Mouse (Mus musculus) spleen, adult 2 months (tissue): Measurements from ENCODE around the gene Kansl2. TPM values are rescaled to one million over a fixed set of nuclear protein-coding genes. Genes with fewer than 3 reads are reported as not detected.

ENCODE experiments used
- DNase-seq, 2 experiments: peaks; one replicate each; pipeline versions ENCODE4 v3.0.0 to v3.0.0-alpha.2; 2012 to 2021; ENCODE audit warnings: low spot score in 2 of 2, low read depth in 1 of 2
- H3K27ac ChIP-seq: fragments of 200-500 bp; 2 replicates; pipeline ENCODE4 v1.5.1; 2012; ENCODE audit warnings: low read length, inconsistent platforms; ENCODE audit not compliant: insufficient read depth
- H3K27me3 ChIP-seq: fragments of 200-500 bp; 2 replicates; pipeline ENCODE4 v1.6.1; 2012; ENCODE audit warnings: mild to moderate bottlenecking, moderate library complexity, low read length, inconsistent platforms; ENCODE audit not compliant: control insufficient read depth, insufficient read depth
- H3K36me3 ChIP-seq: fragments of 200-500 bp; 2 replicates; pipeline ENCODE4 v1.6.1; 2012; ENCODE audit warnings: mild to moderate bottlenecking, low read length, inconsistent platforms; ENCODE audit not compliant: control insufficient read depth, insufficient read depth
- H3K4me1 ChIP-seq: fragments of 200-500 bp; 2 replicates; pipeline ENCODE4 v1.6.1; 2011; ENCODE audit warnings: inconsistent platforms; ENCODE audit not compliant: control insufficient read depth, insufficient read depth, insufficient read length
- H3K4me3 ChIP-seq: fragments of 200-500 bp; 2 replicates; pipeline ENCODE4 v1.5.1; 2011; ENCODE audit warnings: mild to moderate bottlenecking, inconsistent platforms; ENCODE audit not compliant: insufficient read depth, insufficient read length; ENCODE audit errors: extremely low read depth
- CTCF ChIP-seq: fragments of 200-500 bp; IDR thresholded peaks from 2 replicates; pipeline ENCODE4 v1.5.1; 2011; ENCODE audit warnings: mild to moderate bottlenecking, inconsistent platforms; ENCODE audit not compliant: insufficient read depth, insufficient read length, insufficient replicate concordance; ENCODE audit errors: extremely low read depth
- POLR2A ChIP-seq: fragments of 200-500 bp; IDR thresholded peaks from 2 replicates; pipeline ENCODE4 v1.6.1; 2011; ENCODE audit warnings: low read depth, low read length, inconsistent platforms
- WGBS: fragments of 180-500 bp; shearing (Covaris S2); methylation state at CpG from one replicate; pipeline ENCODE4 v1.1.7; 2018; 5-methylcytosine and 5-hydroxymethylcytosine counted together
- polyA plus RNA-seq: library from polyadenylated mRNA; depleted of rRNA; stranded (reverse); fragments of >200 nt; gene quantifications from 2 replicates; pipeline ENCODE4 v1.2.3, GENCODE M21; 2012

The Kansl2 gene
- polyA plus RNA-seq, 1 experiment = 28.9 TPM

- DNase-seq = peak; percentile 60 to 71
- no peaks in the 10 kb centered on the region for H3K27me3 ChIP-seq
- TF ChIP-seq POLR2A = peak; percentile 40; the same call in 1 of the 2 replicates
- TF ChIP-seq CTCF = no peak
- WGBS = 19% methylated on average over 13 of the region's 13 CpGs
- no peak overlapping the region; the same call in 1 of the 2 replicates for H3K4me3 ChIP-seq
- H3K36me3 ChIP-seq = no peaks in the 10 kb centered on the region
- H3K27ac ChIP-seq = peak overlapping the region; percentile 92
- H3K4me1 ChIP-seq = peaks cover 24% of the 10 kb centered on the region; the same call in 1 of the 2 replicates
Observed at GRCm38 (mm10) chr15:98511386-98511928, 22.6 kb downstream of the Kansl2 start.

- WGBS = 20% methylated on average over 25 of the region's 25 CpGs
- Histone ChIP-seq H3K4me3 (peak overlapping the region; percentile 57), H3K27me3 (no peaks in the 10 kb centered on the region), H3K36me3 (no peaks in the 10 kb centered on the region), H3K4me1 (peaks cover 24% of the 10 kb centered on the region; the same call in 1 of the 2 replicates), H3K27ac (peak overlapping the region; percentile 58)
- peak; percentile 74 to 78 for DNase-seq
- TF ChIP-seq CTCF (peak; percentile 93), POLR2A (no peak)
Observed at GRCm38 (mm10) chr15:98510438-98511385, 23.4 kb downstream of the Kansl2 start.

GRCm38 (mm10) chr15:98509387-98509786 lies 24.7 kb downstream of the Kansl2 start:
- peaks cover 22% of the 10 kb centered on the region; the same call in 1 of the 2 replicates for H3K4me1 ChIP-seq
- H3K4me3 ChIP-seq = no peak overlapping the region
- TF ChIP-seq CTCF (no peak), POLR2A (no peak)
- no peaks in the 10 kb centered on the region for H3K36me3 ChIP-seq
- 50% methylated on average over 2 of the region's 2 CpGs for WGBS
- no peaks in the 10 kb centered on the region for H3K27me3 ChIP-seq
- DNase-seq = no peak
- H3K27ac ChIP-seq = no peak overlapping the region

- no peaks in the 10 kb centered on the region for H3K27me3 ChIP-seq
- H3K36me3 ChIP-seq = no peaks in the 10 kb centered on the region
- DNase-seq = no peak
- TF ChIP-seq POLR2A (no peak), CTCF (no peak)
- no peak overlapping the region for H3K4me3 ChIP-seq
- H3K4me1 ChIP-seq = peaks cover 7% of the 10 kb centered on the region; the same call in 1 of the 2 replicates
- no peak overlapping the region for H3K27ac ChIP-seq
- WGBS = 90% methylated on average over 6 of the region's 6 CpGs
Observed at GRCm38 (mm10) chr15:98507321-98507720, 26.7 kb downstream of the Kansl2 start.

GRCm38 (mm10) chr15:98506253-98506957 lies 27.7 kb downstream of the Kansl2 start:
- DNase-seq = no peak
- H3K36me3 ChIP-seq = no peaks in the 10 kb centered on the region
- H3K4me1 ChIP-seq = peaks cover 4% of the 10 kb centered on the region; the same call in 1 of the 2 replicates
- no peaks in the 10 kb centered on the region for H3K27me3 ChIP-seq
- WGBS = 43% methylated on average over 9 of the region's 9 CpGs
- H3K27ac ChIP-seq = no peak overlapping the region
- no peak for TF ChIP-seq CTCF
- TF ChIP-seq POLR2A = no peak
- H3K4me3 ChIP-seq = no peak overlapping the region

GRCm38 (mm10) chr15:98504514-98504913 lies 29.6 kb downstream of the Kansl2 start:
- DNase-seq = peak; percentile 55 to 74
- no peak for TF ChIP-seq POLR2A
- TF ChIP-seq CTCF = peak; percentile 70; the same call in 1 of the 2 replicates
- Histone ChIP-seq H3K4me3 (no peak overlapping the region), H3K36me3 (no peaks in the 10 kb centered on the region), H3K4me1 (no peaks in the 10 kb centered on the region; the same call in 1 of the 2 replicates), H3K27me3 (no peaks in the 10 kb centered on the region), H3K27ac (no peak overlapping the region)
- WGBS = 20% methylated on average over 18 of the region's 18 CpGs
